Mouse (Mus musculus): ENCODE measurements around the gene Pkhd1.

DNA sequence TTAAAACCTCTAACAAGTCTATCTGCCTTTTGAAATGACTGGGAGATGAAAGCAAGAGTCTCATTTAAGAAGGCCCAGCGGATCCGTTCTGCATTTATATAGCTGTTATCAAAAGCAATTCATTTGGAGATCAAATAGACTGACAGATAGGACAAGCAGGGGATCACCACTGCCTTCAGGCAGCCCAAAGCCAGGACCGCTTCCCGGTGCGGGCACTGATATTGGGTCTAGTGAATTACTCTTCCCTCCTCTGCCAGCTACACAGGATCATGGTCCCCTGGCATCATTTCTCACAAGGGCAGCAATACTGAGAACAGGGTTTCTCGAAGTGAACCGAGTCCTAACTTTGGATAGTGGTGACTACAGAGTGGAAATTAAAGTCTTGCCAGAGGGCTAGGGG, 582.6 kb downstream of the Pkhd1 start:
- TF ChIP-seq POLR2A (IDR thresholded peaks at IDR 0.05; ENCODE audit: low read depth, low read length), result no peak
- TF ChIP-seq CTCF (IDR thresholded peaks at IDR 0.05; ENCODE audit: borderline replicate concordance, insufficient read depth, low read length), result no peak
